Mouse (Mus musculus) megakaryocyte-erythroid progenitor cell, adult 5-6 weeks (primary cell): ENCODE measurements around the gene Syt2. TPM values are rescaled to one million over a fixed set of nuclear protein-coding genes. Genes with fewer than 3 reads are reported as not detected.

ENCODE experiments used
- ATAC-seq: replicated peaks from 2 replicates; pipeline ENCODE4 v1.8.0; 2016; ENCODE audit warnings: mild to moderate bottlenecking, inconsistent platforms; ENCODE audit not compliant: severe bottlenecking, poor library complexity, low FRiP score, low TSS enrichment
- total RNA-seq, 2 experiments: library from RNA; stranded (forward) in 1 of 2; stranded (reverse) in 1 of 2; fragments of 200-1000, 215-1000 nt in 1 of 2; fragments of >200 nt in 1 of 2; fragmentation: Nextera tagmentation in 1 of 2; gene quantifications; 2 replicates each; pipeline ENCODE4 v1.2.3; 2014 to 2017

The Syt2 gene
- total RNA-seq, 2 experiments from 2014 or later: 0.05 to 0.33 TPM

DNA sequence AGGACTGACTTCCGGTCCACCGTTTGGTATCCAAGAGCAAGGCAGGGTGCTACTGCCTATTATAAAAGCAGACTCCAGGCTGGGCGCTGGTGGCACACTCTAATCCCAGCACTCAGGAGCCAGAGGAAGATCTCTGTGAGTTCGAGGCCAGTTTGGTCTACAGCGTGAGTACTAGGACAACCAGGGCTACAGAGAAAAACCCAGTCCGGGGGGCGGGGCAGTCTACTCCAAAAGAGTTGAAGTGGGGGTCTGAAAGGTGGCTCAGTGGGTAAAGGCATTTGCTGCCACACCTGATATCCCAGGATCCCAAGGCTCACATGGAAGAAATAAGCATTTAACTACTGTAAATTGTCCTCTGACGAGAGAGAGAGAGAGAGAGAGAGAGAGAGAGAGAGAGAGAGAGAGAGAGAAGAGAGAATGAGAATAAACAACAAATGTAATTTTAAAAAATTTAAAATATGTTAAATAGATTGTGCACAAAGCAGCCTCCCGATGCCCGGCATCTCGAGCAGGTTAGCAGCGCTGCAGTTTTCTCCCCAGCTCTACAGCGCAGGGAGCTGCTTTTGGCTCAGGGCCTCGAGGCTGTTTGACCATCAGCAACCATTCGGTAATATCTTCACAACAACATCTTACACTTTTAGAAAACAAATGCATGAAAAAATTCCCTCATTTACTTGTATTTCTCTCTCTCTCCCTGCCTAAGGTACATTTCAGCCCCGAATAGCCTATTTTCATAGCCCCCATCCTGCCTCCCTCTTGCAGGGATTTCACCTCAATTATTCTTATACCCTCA lies 873 bp upstream of the Syt2 start:
- ATAC-seq: no peak

DNA sequence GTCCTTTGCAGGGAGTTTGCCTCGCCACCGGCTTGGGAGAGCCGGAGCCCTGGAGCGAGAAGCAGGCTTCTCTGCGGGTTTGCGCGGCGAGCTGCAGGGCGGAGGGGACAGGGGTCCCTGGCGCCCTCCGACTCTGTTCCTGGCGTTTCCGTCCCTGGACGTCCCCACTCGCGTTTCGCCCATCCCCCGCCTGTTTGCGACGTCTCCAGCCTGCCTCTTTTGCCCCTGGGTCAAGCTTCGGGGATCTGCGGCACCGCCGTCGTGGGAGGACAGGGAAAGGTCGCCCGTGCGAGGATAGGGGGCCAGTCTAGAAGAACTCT lies 446 bp downstream of the Syt2 start:
- no peak for ATAC-seq

DNA sequence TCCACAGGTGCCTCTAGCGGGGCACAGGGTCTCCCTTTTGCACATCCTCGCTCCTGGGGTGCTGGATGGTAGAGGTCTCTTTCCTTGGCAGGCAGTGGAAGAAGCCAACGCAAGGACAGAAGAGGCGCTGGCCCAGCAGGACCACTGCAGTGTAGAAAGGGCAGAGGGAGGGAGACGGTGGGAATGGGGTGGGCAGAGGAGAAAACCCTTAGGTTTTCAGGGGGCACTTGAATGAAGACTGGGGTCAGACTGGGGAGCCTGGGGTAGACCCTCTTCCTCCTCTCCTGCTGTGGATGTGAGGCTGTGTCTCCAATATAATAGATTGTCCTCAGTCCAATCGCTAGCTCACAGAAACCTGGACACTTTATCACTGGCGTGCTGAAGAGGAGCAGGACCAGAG lies 1.1 kb downstream of the Syt2 start:
- no peak for ATAC-seq

DNA sequence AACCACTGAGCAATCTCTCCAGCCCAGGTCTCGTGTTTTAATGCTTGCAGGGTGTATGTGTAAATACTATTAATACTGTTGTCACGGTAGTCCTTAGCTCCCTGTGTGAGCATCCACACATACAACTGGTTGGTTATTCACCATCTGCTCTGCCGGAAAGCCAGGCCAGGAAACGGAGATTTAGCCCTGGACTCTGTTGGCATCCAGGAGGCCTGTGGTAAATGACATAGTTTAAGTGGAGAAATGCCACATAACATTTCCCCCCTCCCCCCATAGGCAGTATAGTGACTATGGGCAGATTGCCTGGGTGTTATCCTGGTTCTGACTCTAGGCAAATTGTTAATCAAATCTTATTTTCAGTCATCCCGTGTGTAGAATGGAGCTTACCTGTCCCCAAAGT lies 4.3 kb downstream of the Syt2 start:
- ATAC-seq: no peak

DNA sequence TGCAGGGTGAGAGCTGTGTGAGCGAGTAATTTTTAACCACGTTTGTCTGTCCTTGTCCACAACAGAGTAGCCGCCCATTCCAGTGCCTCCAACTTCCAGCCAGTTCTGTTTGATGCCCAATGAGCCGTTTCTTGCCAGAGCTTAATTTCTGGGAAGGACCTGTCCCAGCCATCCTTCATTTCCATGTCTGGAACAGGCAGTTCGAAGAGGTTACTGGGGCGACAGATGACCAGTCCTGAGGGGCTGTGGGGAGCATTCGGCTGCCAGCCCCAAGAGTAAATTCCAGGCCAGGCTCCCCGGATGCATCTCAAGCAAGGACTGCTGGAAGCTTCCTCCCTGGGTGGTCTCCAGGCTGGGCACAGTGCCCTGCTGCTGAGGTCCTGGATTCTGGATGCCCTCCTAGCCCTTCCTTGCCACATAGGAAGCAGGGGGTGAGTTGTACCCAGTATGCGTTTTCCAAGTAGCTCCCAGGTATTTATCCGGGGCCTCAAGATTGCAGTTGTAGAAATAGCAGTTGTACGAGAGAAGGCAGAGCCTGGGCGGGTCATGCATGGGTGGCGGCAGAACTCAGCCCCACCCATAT lies 4.9 kb downstream of the Syt2 start:
- peak; percentile 91 for ATAC-seq

DNA sequence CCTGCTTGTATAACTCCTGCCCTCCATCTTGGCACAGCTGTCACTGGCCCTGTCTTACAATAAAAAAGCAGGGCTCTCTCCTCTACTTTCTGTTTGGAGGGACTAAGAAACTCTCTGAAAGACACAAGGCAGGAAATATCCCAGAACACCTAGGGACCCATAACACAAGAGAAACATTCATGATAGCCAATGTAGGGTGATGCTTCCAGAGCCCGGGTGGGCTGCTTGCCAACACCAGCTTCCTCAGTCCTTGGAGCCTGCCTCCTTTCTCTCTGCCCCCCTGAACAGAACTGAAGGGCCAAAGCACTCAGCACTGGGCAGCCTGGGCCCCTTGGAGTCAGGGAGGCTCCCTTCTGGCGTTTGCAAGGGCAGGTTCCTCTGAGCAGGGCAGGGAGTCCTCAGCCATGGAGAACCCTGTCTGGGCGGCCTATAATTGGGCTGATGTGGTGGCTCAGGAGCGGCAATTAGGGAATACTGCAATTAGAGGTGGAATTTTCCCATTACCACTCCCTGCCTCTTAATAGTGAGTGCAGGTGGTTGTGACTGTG lies 5.4 kb downstream of the Syt2 start:
- ATAC-seq: no peak

DNA sequence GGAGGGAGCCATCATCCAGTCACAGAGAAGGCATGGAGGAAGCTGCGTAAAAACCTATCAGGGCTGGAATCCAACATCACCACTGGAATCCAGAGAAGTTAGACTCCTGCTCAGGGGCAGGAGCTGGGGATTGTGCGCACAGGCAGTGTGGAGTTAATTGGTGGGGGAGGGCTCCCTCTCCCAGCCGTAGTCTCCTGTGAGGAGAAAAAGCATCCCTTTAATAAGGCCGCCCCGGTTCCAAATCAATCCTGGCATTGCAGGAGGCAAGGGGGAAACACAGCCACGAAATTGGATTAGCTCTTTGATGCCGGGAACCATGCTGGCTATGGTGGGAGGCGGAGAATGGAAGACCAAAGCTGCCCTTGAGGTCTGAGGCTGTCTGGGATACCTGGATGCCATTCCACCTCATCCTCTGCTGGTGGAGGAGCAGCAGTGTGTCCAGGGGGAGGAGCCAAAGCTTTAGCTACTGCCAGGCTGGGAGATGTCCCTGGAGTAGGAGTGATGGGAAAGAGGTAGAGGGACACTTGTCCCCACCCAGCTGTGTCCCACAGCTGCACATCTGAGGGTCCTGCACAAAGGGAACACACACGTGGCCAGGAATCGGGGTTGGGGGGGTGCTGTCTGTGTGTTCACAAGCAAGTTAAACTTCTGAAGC lies 7.3 kb downstream of the Syt2 start:
- no peak for ATAC-seq

DNA sequence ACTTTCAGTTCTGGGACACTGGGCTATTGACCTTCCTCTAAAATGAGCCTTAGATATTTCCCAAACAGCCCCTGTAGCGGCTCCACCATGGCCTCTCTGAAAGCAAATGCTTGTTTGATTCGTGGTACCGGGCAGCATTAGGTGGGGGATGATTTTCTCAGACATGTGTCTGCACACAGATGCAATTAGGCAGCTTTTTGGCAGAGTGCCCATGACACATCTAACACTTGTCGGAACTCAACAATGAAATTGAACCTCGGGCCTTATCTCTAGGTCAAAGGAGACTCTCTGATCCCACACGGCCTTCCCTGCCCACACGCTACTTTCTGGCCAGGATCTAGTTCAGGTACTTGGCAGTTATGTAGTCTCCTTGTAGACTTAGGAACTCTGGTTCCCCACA lies 12.4 kb downstream of the Syt2 start:
- no peak for ATAC-seq

DNA sequence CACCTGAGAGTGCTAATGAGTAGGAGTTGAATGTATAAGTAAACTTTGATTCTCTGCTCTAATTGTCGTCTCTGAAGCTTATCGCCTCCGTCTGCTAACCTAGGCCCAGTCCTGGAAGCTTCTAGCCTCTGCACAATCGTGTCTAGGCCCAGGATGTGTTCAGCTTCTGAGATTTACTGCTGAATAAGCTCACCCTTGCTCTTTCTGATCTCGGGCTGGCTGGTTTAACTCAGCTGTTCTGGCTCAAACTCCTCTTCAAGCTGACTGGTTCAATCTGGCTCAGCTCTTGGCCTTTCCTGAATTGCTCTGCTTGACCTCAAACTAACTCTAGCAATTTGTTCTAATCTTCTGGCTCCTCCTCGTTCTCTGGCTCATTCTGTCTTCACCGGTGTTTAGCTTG lies 13.7 kb downstream of the Syt2 start:
- no peak for ATAC-seq

DNA sequence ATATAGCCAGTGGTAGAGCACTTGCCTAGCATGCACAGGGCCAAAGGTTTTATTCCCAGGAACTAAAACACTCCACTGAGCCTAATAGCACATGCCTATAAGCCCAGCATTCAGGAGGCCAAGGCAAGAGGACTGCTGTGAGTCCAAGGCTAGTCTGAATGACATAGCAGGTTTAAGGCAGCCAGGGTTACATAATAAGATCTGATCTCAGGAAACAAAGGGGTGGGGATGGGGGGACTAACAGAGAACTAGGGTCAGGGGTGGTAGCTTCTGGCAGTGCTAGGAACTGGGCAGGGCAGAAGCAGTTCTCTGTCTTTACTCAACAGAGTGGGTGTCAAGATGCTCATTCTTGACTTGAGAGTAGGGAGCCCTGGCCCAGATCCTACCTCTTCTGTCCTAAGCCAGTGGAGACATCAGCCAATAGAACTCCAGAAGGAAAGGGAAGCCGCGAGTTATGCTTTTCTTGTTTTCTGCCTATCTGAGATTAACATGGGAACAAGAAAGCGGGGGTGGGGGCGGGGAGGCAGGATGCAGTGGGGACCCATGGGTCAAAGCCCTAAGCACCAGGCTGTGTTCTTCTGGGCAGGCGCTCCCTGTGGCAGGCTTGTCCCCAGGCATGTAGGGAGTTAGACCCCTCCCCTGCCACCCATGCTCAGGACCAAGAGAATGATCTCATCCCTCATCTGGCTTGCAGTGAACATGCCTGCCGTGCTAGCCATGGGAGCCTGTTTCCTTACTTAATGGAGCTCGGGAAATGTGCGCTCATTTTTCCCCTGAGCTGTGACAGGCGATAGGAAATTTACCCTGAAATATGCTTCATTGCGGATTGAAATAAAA lies 25.0 kb downstream of the Syt2 start:
- no peak for ATAC-seq

DNA sequence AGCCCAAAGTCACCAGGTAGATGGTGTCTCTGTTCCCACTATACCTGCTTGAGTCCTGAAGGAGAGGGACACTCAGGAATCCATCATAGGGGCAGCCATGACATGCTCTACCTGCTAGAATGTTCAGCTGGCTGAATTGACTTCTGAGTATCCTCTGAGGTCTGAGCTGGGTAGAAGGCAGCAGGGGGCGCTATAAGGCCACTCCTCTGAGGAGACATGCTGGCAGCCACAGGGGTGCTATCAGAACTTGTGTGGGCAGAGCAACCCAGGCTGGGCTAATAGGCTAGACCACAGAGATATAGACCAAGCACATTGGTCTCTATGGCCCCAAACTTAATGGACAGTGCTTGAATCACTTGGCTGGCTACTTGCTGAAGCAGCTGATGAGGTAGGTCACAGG lies 27.8 kb downstream of the Syt2 start:
- ATAC-seq: peak; percentile 72

DNA sequence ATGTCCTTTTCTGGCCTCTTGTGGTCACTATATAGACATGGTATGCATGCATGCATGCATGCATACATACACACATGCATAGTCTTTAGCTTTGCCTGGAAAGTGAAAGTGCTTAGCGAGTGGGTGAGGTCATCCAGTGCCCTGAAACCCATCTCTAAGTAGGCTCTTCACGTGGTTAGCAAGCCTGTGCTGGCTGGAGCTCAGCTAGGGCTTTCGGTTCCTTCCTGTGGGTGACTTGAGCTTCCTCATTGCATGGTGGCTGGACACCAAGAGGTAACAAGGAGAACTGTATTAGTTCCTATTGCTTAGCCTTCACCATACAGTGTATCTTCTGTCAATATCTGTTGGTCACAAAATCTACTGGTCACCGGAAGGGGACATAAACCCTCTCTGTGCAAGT lies 33.0 kb downstream of the Syt2 start:
- no peak for ATAC-seq

DNA sequence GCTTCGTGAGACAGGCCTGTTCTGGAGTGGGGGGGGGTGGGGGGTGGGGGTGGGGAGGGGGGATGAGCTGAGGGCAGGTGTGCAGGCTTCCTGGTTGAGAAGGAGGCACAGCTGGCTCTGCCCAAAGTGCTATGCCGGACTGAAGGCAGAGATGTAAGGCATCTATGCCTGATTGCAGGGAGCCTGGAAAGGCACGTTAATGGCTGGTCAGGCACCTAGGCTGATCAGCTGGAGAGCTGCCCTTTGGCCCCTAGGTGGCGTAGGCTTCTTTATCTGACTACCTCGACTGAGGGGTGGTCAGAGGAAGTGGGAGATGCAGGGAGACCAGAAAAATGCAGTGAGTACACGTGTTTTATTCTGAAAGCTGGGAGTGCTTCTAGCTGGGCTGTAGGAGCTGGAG lies 34.1 kb downstream of the Syt2 start:
- 0 out of 2 replicates have a peak, but pooled peaks have one; percentile 48 for ATAC-seq

DNA sequence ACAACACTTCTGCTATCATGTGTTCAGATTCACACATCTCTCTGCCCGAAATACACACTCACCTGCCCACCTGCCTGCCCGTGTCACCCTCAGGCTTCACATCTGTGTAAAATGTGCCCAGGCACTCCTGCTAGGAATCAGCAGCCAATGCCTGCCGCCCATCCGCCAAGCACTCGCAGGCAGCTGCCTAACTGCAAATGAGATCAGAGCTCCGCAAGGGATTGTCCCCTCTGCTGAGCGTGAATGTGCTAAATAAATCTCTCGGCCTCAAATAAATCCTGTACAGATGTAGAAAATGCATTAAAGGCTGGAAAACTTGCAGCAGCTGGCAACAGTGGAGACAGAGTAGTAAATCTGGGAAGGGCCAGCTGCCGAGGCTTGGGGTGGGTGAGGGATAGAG lies 36.0 kb downstream of the Syt2 start:
- no peak for ATAC-seq

DNA sequence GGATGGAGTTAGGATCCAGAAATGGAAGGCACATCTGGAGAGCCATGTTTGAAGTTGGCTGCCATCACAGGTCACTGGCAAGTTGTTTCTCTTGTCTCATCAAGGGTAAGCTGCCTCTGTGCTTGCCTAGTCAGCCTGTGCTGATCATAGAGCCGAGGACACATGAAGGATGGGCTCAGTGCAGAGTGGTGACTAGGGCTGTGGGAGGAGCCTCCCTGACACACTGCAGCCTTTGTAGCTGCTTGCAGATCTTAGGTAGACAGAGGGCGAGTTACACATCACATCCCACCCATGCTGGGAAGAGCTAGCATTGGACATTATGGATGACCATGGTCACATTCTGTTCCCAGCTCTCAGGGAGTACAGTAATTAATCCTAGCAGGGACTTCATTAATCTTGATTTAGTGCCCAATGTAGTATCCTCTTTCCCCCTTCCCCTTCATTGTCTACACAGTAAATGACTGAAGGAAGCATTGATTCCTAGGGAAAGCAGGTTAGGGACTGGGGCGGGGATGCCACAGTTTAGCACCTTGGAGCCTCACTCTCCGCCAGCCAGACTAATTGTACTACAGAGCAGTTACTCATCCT lies 40.5 kb downstream of the Syt2 start:
- no peak for ATAC-seq

DNA sequence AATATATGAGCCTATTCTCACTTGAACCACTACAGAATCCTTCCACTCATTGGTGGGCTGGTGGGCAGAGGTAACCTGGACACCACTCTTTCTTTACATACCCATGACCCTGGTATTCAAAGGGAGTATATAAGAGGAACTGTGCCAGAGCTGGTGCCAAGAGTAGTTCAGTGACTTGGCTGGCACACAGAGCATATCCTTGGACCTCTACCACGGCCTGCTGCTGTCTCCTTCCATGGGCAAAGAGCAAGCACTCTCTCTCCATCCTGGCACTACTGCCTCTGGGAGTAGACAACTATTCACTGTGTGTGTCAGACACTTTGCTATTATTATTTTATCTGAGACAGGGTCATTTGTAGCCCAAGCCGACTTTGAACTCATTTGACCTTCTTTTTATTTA lies 49.8 kb downstream of the Syt2 start:
- no peak for ATAC-seq

DNA sequence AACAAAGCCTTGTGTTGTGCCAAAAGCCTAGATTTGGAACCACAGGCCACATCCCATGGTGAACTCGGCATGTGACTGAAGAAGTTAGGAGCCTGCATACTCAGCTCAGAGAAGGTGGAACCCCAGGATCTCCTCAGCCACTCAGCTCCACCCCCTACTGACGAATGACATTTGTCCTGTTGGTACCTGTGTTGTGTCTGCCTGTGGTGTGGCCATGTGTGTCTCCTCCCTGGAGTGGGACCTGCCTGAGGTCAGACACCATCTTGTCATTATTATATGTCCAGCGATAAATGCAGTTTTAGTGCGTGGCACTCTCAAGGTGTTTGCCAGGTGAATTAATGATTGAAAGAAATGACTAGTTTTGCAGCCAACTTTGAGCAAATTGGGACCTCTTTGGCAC lies 50.6 kb downstream of the Syt2 start:
- ATAC-seq: no peak

DNA sequence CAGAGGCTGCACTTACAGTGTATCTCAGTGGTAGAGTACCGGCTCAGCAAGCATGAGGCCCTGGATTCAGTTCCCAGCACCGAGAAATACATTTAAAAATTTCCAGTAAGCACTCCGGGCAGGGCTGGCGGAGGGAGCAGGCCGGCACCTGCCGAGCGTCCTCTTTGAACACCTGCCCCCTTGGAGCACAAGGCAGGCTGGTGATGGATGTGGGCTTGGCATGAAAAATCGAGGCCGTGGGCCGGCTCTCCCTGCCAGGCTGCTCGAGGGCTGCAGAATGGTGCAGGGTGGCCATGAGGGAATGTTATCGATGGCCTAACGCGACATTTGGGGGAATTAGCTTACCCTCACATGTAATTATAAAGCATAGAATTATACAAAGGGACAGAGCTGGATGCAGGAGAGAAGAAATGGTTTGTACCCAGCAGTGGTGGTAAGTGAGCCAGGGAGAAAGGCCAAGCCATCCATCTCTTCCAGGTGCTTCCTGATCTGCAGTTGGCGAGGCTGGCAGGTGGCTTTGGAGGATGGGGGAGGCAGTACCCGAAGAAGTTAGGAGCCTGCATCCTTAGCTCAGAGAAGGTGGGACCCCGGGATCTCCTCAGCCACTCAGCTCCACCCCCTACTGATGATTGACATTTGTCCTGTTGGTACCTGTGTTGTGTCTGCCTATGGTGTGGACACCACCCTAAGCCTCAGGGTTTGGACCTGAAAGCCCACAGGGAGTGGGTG lies 51.2 kb downstream of the Syt2 start:
- ATAC-seq: no peak

DNA sequence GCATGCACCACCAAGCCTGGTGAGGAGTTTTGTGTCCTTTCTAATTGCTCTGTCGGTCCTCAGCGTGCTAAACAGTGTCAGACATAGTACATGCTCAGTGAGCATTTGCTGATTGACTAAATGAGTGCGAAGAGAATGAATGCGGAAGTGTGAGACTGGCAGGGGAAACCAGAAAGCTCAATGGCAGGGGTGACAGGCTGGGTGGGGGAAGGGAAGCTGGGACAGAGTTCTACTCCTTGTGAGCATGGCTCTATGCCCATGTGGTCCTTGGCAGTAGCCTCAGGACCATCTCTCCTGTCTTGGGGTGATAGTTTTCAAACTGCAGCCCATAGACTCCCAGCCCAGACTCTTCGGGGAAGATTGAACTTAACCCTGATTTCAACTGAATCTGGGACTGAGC lies 52.0 kb downstream of the Syt2 start:
- ATAC-seq: no peak
